Mouse (Mus musculus) lung, postnatal 0 days (tissue): ENCODE results near the gene Fam120b.

ENCODE experiments used
- CTCF ChIP-seq: IDR thresholded peaks from 2 replicates; pipeline ENCODE4 v1.5.1; 2016; ENCODE audit warnings: antibody characterized with exemption, mild to moderate bottlenecking
- EP300 ChIP-seq: IDR thresholded peaks from 2 replicates; pipeline ENCODE4 v1.6.1; 2016; ENCODE audit warnings: antibody characterized with exemption, mild to moderate bottlenecking, control low read depth

DNA sequence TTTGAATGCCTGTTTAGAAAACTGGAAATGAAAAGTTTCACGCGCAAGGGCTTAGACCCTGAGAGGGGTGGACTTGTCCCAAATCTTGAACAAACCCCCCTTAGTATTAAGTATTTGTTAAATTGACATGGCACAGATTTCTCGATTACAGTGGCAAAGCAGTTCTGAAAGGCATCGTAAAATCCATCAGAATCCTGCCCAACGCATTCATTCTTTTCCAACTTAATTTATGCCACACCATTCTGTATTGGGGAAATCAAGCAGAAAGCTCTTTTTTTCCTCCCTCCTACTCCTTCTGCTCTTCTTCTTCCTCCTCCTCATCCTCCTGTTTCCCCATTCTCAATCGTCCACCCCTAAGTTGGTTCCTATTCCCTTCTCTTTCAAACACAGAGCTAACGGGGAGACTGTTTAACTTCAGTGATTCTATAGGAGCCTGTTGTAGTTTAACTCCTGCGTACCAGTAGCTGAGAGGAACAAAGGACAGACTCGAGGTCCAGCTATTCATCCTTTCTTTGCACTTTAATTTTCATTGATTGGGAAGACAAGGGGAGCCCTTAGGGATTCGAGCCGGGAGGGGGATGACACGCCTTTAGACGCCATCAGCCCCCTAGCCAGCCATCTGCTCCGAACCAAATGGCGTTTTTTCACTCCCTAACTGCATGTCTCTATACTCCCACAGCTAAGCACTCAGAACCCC is 17.4 kb upstream of the Fam120b start:
- TF ChIP-seq CTCF, result no peak
- TF ChIP-seq EP300, result no peak
